Mouse (Mus musculus): ENCODE results near the gene Bcap31. TPM values are rescaled to one million over a fixed set of nuclear protein-coding genes. Genes with fewer than 3 reads are reported as not detected.
A peak's percentile ranks its signal among the peaks of the same experiment; 100 is the strongest.
"Not testable (repeated sequence)": the region's sequence is repeated elsewhere in the genome, so short reads cannot be mapped to it uniquely, and the experiment has no call there.

Bcap31 gene
- 111 and 115 TPM in 2 replicates for polyA plus RNA-seq (2015; fragmentation: Nextera tagmentation; extraction: Ambion mirVana)

DNA sequence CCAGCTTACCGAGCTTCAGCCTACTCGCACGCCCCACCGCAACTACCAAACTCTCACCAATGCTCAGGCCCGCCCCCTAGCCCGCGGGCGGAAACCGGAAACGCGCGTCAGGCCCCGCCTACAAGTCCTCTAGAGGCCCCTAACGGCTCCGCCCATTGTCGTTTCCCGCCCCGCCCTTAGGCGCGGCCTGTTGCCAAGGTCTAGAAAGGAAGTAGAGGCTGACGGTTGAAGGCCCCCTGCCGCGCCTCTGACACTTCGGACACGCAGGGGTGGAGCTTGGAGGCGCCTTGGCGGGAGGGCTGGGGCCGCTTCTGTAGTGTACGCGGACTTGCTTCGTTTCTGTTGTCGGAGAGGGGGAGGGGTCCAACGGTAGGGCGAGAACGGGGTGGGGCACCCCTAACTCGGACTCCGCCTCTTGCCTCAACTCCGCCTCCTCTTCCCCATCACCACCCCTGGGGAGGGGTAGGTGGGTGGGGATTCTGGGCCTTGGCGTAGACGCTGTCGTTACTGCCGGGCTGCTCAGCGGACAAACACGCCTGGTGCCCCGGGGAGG, at the start of gene Bcap31, which contains the start of gene Abcd1:
Gene Bcap31 (minus strand): TSS at position 67 of the 553 bp plus-strand sequence.
Gene Abcd1 (plus strand): TSS at position 489 of the 553 bp plus-strand sequence.
- H3K27me3 ChIP-seq, result no peaks in the 10 kb centered on the region
- H3K9me3 ChIP-seq (replicated peaks), result no peaks in the 10 kb centered on the region
- H3K4me2 ChIP-seq, result peak within 1 kb of the TSS; percentile 68
- 0 out of 2 replicates have a peak, but pooled peaks cover 8% of the 10 kb centered on the region for H3K36me3 ChIP-seq (ENCODE audit: poor library complexity, severe bottlenecking)
- ATAC-seq, result peak; percentile 96
- H3K27ac ChIP-seq, result peak within 1 kb of the TSS; percentile 75
- WGBS, result 21% methylated on average over 37 of the region's 45 CpGs
- peaks cover 37% of the 10 kb centered on the region for H3K4me1 ChIP-seq
- peak within 1 kb of the TSS; percentile 48 for H3K4me3 ChIP-seq
- peak within 1 kb of the TSS; percentile 65 for H3K9ac ChIP-seq

- Histone ChIP-seq H3K36me3 (ENCODE audit: poor library complexity, severe bottlenecking) (no peaks in the 10 kb centered on the region), H3K27me3 (no peaks in the 10 kb centered on the region), H3K4me3 (no peak overlapping the region), H3K27ac (no peak overlapping the region), H3K4me1 (no peaks in the 10 kb centered on the region), H3K9ac (no peak overlapping the region), H3K9me3 (replicated peaks) (no peaks in the 10 kb centered on the region), H3K4me2 (no peak overlapping the region)
- 68% methylated on average over 1 of the region's 1 CpGs for WGBS
- ATAC-seq, result no peak
Measured at GRCm38 (mm10) chrX:73765311-73765710, 49.3 kb upstream of the Bcap31 start.

GRCm38 (mm10) chrX:73758611-73759290, 42.8 kb upstream of the Bcap31 start:
- no peak overlapping the region for H3K4me3 ChIP-seq
- 78% methylated on average over 13 of the region's 13 CpGs for WGBS
- H3K36me3 ChIP-seq (ENCODE audit: poor library complexity, severe bottlenecking), result no peaks in the 10 kb centered on the region
- ATAC-seq, result no peak
- H3K4me1 ChIP-seq, result no peaks in the 10 kb centered on the region
- H3K4me2 ChIP-seq, result no peak overlapping the region
- no peaks in the 10 kb centered on the region for H3K27me3 ChIP-seq
- H3K9me3 ChIP-seq (replicated peaks), result no peaks in the 10 kb centered on the region
- no peak overlapping the region for H3K27ac ChIP-seq
- no peak overlapping the region for H3K9ac ChIP-seq

DNA sequence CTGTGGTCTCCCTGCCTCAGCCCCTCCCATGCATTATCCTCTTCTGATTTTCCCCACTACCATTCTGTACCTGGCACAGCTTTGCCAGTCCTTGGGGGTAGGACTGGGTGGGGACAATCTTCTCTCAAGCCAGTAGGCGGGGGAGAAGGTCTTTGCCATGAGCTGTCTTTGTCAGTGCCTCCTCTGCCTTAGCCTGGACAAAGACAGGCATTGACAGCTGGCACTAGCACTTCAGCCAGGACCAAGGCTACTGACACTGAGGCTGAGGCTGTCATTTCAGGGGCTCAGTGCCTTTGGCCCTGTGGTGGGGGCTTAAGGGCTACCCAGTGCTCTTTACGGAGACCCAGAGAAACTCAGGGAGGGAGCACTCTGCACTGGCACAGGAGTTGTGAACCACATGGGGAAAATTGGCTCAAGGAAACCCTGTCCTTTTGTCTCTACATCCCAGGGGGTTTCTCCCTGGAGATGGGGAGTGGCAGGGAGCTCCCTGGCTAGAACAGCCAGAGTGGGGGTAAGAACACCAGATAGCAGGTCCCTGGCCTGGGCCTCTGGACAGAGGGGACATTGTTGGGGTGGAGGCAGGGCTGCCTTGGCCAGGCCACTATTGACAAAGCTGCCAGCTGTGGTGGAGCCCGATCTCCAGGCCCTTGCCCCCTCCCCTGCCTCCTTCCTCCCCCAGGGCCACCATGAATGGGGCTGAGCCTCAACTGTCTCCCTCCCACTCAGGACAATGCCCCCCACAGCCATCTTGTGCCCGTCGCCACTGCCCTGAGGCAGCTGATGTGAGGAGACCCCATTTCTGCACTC, 40.6 kb upstream of the Bcap31 start, which contains the start of gene Plxnb3:
Gene Plxnb3 (plus strand): TSS at position 757 of the 807 bp plus-strand sequence.
- no peak within 1 kb of the TSS for H3K9ac ChIP-seq
- no peaks in the 10 kb centered on the region for H3K9me3 ChIP-seq (replicated peaks)
- no peaks in the 10 kb centered on the region for H3K36me3 ChIP-seq (ENCODE audit: poor library complexity, severe bottlenecking)
- ATAC-seq, result no peak
- no peak within 1 kb of the TSS for H3K4me2 ChIP-seq
- no peaks in the 10 kb centered on the region for H3K27me3 ChIP-seq
- no peaks in the 10 kb centered on the region for H3K4me1 ChIP-seq
- no peak within 1 kb of the TSS for H3K27ac ChIP-seq
- H3K4me3 ChIP-seq, result no peak within 1 kb of the TSS
- 67% methylated on average over 5 of the region's 5 CpGs for WGBS

GRCm38 (mm10) chrX:73748977-73749376, 33.0 kb upstream of the Bcap31 start:
- Histone ChIP-seq H3K27ac (no peak overlapping the region), H3K4me2 (no peak overlapping the region), H3K9me3 (replicated peaks) (no peaks in the 10 kb centered on the region), H3K4me1 (no peaks in the 10 kb centered on the region), H3K36me3 (ENCODE audit: poor library complexity, severe bottlenecking) (no peaks in the 10 kb centered on the region), H3K9ac (no peak overlapping the region), H3K4me3 (no peak overlapping the region), H3K27me3 (no peaks in the 10 kb centered on the region)
- 88% methylated on average over 1 of the region's 1 CpGs for WGBS
- ATAC-seq, result no peak

- H3K27me3 ChIP-seq, result no peaks in the 10 kb centered on the region
- no peaks in the 10 kb centered on the region for H3K4me1 ChIP-seq
- H3K36me3 ChIP-seq (ENCODE audit: poor library complexity, severe bottlenecking), result no peaks in the 10 kb centered on the region
- no peak overlapping the region for H3K9ac ChIP-seq
- H3K9me3 ChIP-seq (replicated peaks), result no peaks in the 10 kb centered on the region
- no peak overlapping the region for H3K27ac ChIP-seq
- no peak overlapping the region for H3K4me2 ChIP-seq
- H3K4me3 ChIP-seq, result no peak overlapping the region
- no peak for ATAC-seq
- 56% methylated on average over 1 of the region's 1 CpGs for WGBS
Measured at GRCm38 (mm10) chrX:73744774-73745481, 29.0 kb upstream of the Bcap31 start.

- H3K27ac ChIP-seq; H3K9me3 ChIP-seq (replicated peaks); H3K36me3 ChIP-seq (ENCODE audit: poor library complexity, severe bottlenecking); H3K27me3 ChIP-seq; H3K9ac ChIP-seq; H3K4me3 ChIP-seq; H3K4me2 ChIP-seq; H3K4me1 ChIP-seq; ATAC-seq: not testable (repeated sequence)
- 98% methylated on average over 7 of the region's 7 CpGs for WGBS
Measured at GRCm38 (mm10) chrX:73739841-73740240, 23.9 kb upstream of the Bcap31 start.

DNA sequence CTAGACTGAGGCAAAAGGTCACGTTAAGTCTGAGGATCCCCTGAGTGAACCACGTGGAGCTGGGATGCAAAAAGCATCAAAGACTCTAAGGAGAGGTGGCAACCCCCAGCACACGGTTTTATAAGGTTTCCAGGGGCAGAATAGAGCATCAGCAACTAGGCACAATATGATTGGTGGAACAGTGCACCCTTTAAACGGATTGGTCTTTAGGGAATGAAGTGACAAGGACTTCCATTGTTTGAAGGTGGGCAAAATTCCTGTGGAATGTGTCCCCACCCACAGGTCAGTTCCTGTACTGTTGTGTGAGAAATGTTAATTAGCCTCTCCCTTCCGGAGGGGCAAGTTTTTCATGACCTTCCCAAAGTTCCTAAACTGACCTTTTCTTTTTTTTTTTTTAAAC, 23.2 kb upstream of the Bcap31 start:
- H3K27me3 ChIP-seq, result no peaks in the 10 kb centered on the region
- WGBS, result 60% methylated on average over 5 of the region's 5 CpGs
- H3K4me1 ChIP-seq, result no peaks in the 10 kb centered on the region
- no peaks in the 10 kb centered on the region for H3K9me3 ChIP-seq (replicated peaks)
- H3K36me3 ChIP-seq (ENCODE audit: poor library complexity, severe bottlenecking), result no peaks in the 10 kb centered on the region
- no peak for ATAC-seq
- H3K9ac ChIP-seq, result no peak overlapping the region
- H3K27ac ChIP-seq, result no peak overlapping the region
- H3K4me2 ChIP-seq, result no peak overlapping the region
- no peak overlapping the region for H3K4me3 ChIP-seq

DNA sequence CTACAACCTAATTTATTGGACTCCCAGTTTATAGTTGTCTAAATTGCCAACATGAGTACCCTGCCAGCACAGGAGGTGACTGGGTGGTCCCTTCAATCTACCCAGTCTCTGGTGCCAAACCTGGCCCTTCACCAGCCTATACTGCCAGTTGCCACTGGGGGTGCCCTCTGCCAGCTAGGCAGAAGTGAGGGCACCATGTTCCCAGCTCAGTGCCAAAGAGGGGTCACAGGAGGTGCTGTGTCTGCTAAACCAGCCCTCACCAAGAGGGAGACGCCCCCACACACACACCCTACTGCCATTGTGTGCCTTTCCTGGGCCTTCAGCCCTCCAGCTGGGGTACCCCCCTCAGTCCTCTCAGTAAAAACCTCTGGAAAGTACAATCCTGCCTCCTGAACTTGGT, 22.2 kb upstream of the Bcap31 start:
- no peak overlapping the region for H3K27ac ChIP-seq
- no peaks in the 10 kb centered on the region for H3K27me3 ChIP-seq
- no peak overlapping the region for H3K4me2 ChIP-seq
- no peaks in the 10 kb centered on the region for H3K9me3 ChIP-seq (replicated peaks)
- 63% methylated on average over 1 of the region's 1 CpGs for WGBS
- H3K4me1 ChIP-seq, result no peaks in the 10 kb centered on the region
- no peak for ATAC-seq
- no peak overlapping the region for H3K9ac ChIP-seq
- no peak overlapping the region for H3K4me3 ChIP-seq
- H3K36me3 ChIP-seq (ENCODE audit: poor library complexity, severe bottlenecking), result no peaks in the 10 kb centered on the region

GRCm38 (mm10) chrX:73730908-73731307, 14.9 kb upstream of the Bcap31 start:
- Histone ChIP-seq H3K4me2 (no peak overlapping the region), H3K9ac (no peak overlapping the region), H3K4me3 (no peak overlapping the region), H3K4me1 (no peaks in the 10 kb centered on the region), H3K27ac (no peak overlapping the region), H3K9me3 (replicated peaks) (no peaks in the 10 kb centered on the region), H3K36me3 (ENCODE audit: poor library complexity, severe bottlenecking) (peaks cover 14% of the 10 kb centered on the region; the same call in 1 of the 2 replicates), H3K27me3 (no peaks in the 10 kb centered on the region)
- no peak for ATAC-seq
- 42% methylated on average over 1 of the region's 1 CpGs for WGBS

DNA sequence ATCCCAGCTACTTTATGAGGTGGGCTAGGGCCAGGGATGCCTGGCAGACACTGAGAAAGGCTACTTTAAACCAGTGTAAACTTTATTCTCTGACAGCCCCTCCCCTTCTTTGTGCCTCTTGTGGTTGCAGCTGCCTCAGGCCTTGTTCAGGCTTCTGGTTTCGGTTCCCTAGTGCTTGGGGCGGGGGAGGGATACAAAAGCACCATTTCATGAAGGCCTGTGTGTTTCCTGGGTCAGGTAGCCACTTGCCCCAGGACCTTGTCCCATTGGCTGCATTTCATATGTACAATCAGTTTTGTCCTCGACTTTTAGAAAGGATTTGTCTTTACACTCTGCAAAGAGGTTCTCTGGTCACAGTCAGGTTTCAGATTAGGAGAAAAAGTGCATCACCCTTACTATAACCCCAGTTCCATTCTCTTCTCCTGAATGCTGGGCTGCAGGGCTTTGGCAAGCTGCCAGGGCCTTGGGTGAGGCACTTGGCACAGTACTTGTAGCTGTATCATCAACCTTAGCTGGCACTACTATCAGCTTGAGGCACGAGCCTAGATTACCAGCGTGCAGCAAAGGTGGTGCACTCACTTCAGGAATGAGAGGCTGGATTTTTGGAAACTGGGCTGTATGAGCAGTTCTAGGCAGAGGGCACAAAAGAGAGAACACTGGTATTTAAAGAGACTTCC, 2.8 kb upstream of the Bcap31 start:
- WGBS, result 32% methylated on average over 5 of the region's 5 CpGs
- no peak overlapping the region for H3K27ac ChIP-seq
- H3K4me1 ChIP-seq, result peaks cover 37% of the 10 kb centered on the region
- H3K36me3 ChIP-seq (ENCODE audit: poor library complexity, severe bottlenecking), result no peaks in the 10 kb centered on the region
- no peak for ATAC-seq
- H3K9ac ChIP-seq, result no peak overlapping the region
- H3K4me2 ChIP-seq, result peak overlapping the region; percentile 68
- H3K27me3 ChIP-seq, result no peaks in the 10 kb centered on the region
- no peak overlapping the region for H3K4me3 ChIP-seq
- H3K9me3 ChIP-seq (replicated peaks), result no peaks in the 10 kb centered on the region

All from forebrain, embryonic 13.5 days (tissue).